Mouse (Mus musculus) heart, adult 2 months (tissue): ENCODE results near the gene Bpifb5.

Experiments used
- CTCF ChIP-seq: fragments of 200-600 bp; IDR thresholded peaks from 2 replicates; pipeline ENCODE4 v1.8.1; 2022; ENCODE audit warnings: antibody characterized with exemption, mild to moderate bottlenecking, moderate library complexity
- EP300 ChIP-seq: fragments of 200-500 bp; IDR thresholded peaks from 2 replicates; pipeline ENCODE4 v1.6.1; 2011; ENCODE audit warnings: low read depth, low read length, control low read depth; ENCODE audit not compliant: insufficient read depth
- POLR2A ChIP-seq: fragments of 200-500 bp; IDR thresholded peaks from 2 replicates; pipeline ENCODE4 v1.6.1; 2011; ENCODE audit warnings: mild to moderate bottlenecking, low read depth, low read length, control low read depth; ENCODE audit not compliant: insufficient read depth

GRCm38 (mm10) chr2:154189877-154190434 is 33.6 kb upstream of the Bpifb5 start:
- TF ChIP-seq POLR2A (no peak), CTCF (no peak), EP300 (no peak)
